Mouse (Mus musculus) heart, postnatal 0 days (tissue): Measurements from ENCODE around the gene Tle1.

Source experiments
- CTCF ChIP-seq: IDR thresholded peaks from 2 replicates; pipeline ENCODE4 v1.5.1; 2016; ENCODE audit warnings: antibody characterized with exemption, control low read depth, low read depth
- EP300 ChIP-seq: IDR thresholded peaks from 2 replicates; pipeline ENCODE4 v1.6.1; 2016; ENCODE audit warnings: antibody characterized with exemption, low read depth

- no peak for TF ChIP-seq CTCF
- TF ChIP-seq EP300: no peak
Observed at GRCm38 (mm10) chr4:72069111-72069534, 131.6 kb downstream of the Tle1 start.
